Comparison of ENCODE assay signal across 20 mouse cellular contexts in genomic region chr11:102210185-102210584, GRCm38 (mm10). TPM values are rescaled to one million over a fixed set of nuclear protein-coding genes. Genes with fewer than 3 reads are reported as not detected.
A peak's percentile ranks its signal among the peaks of the same experiment; 100 is the strongest.
DNase-seq lines count a peak whose midpoint lies in the region; ATAC-seq and TF ChIP-seq lines count a peak whose summit lies in the region.
"Had no signal": no experiment of that assay in that cellular context is flagged by ENCODE, and none has a peak within 500 bp of the region (broad histone marks: within the 10 kb centered on the region; RNA-seq: fewer than 3 reads in every experiment).

No protein-coding gene starts in this region.

- no peak overlapping the region for H3K4me2 ChIP-seq in heart, embryonic 14.5 days (ENCODE audit: low read length)
- H3K4me2 ChIP-seq in myocyte (ENCODE audit: low read depth), result peak overlapping the region; percentile 83
- H3K4me2 ChIP-seq: forebrain, embryonic 15.5 days; heart, embryonic 15.5 days; hindbrain, embryonic 13.5 days; liver, embryonic 12.5 days; lung, embryonic 14.5 days; neural tube, embryonic 13.5 days had no signal

- H3K27ac ChIP-seq in heart, embryonic 14.5 days (replicated peaks in 1 of 2; ENCODE audit: control insufficient read depth in 1 of 2, insufficient read depth in 1 of 2, low read depth in 2 of 2, low read length in 2 of 2), result peak overlapping the region in 1 of 2 experiments; percentile 45; a peak in 2 of 4 replicates

- peak overlapping the region; percentile 32; the same call in 1 of the 2 replicates for H3K9ac ChIP-seq in heart, embryonic 14.5 days (ENCODE audit: low read length)
- H3K9ac ChIP-seq: forebrain, embryonic 15.5 days; heart, embryonic 15.5 days; liver, embryonic 12.5 days; lung, embryonic 14.5 days had no signal

- H3K4me1 ChIP-seq in heart, embryonic 14.5 days (ENCODE audit: control insufficient read depth in 2 of 2, insufficient read depth in 2 of 2, low read length in 2 of 2), result peaks cover 62 to 88% of the 10 kb centered on the region in 2 experiments

- TF ChIP-seq POLR2A in myocyte (IDR thresholded peaks at IDR 0.05; ENCODE audit: insufficient read length, low read depth), result no peak

- H3K27me3 ChIP-seq in heart, embryonic 14.5 days (ENCODE audit: control insufficient read depth, insufficient read depth, low read length), result no peaks in the 10 kb centered on the region
- H3K27me3 ChIP-seq in myocyte (ENCODE audit: control insufficient read depth, insufficient read depth, insufficient read length), result no peaks in the 10 kb centered on the region
- H3K27me3 ChIP-seq: forebrain, embryonic 15.5 days; heart, embryonic 15.5 days; hindbrain, embryonic 13.5 days; liver, embryonic 12.5 days; neural tube, embryonic 13.5 days had no signal

- no peak overlapping the region for H3ac ChIP-seq in myocyte (ENCODE audit: control insufficient read depth, insufficient read length)

- 53% methylated on average over 3 of the region's 3 CpGs for WGBS in heart, embryonic 14.5 days

- no peak overlapping the region for H3K4me3 ChIP-seq in heart, embryonic 14.5 days (ENCODE audit: control insufficient read depth in 1 of 2, insufficient read depth in 1 of 2, low read depth in 1 of 2, low read length in 2 of 2)
- no peak overlapping the region for H3K4me3 ChIP-seq in myocyte
- H3K4me3 ChIP-seq: erythroblast, embryonic 14.5 days; forebrain, embryonic 15.5 days; heart, embryonic 15.5 days; hindbrain, embryonic 13.5 days; liver, embryonic 12.5 days; neural tube, embryonic 13.5 days had no signal

- intact Hi-C loops in heart, postnatal 10 days (cut with DNase I), result no loop called here

- H3K9me3 ChIP-seq in heart, embryonic 14.5 days (ENCODE audit: control insufficient read depth, low read length), result no peaks in the 10 kb centered on the region
- H3K9me3 ChIP-seq: forebrain, embryonic 15.5 days; G1E; heart, embryonic 15.5 days; hindbrain, embryonic 13.5 days; liver, embryonic 12.5 days; neural tube, embryonic 13.5 days had no signal

- H3K36me3 ChIP-seq in heart, embryonic 14.5 days (ENCODE audit: control insufficient read depth, insufficient read depth, low read length), result peaks cover 22% of the 10 kb centered on the region
- H3K36me3 ChIP-seq in myocyte (ENCODE audit: control insufficient read depth, insufficient read depth), result peaks cover 9% of the 10 kb centered on the region

- no peak for ATAC-seq in heart, embryonic 14.5 days (ENCODE audit: insufficient number of reproducible peaks, insufficient read depth, low FRiP score, low read depth)
- ATAC-seq: forebrain, embryonic 15.5 days; inflammation-experienced regulatory T-cells, adult 6 months had no signal

- H3K79me2 ChIP-seq in myocyte (ENCODE audit: control insufficient read depth, insufficient read depth), result peaks cover 54% of the 10 kb centered on the region

- peak; percentile 31 for DNase-seq in cerebellum, adult 9-10 months
- DNase-seq in cerebellum, postnatal 4 days (ENCODE audit: low spot score in 2 of 2), result no peak
- DNase-seq in heart, postnatal 10 days, result no peak
- peak; percentile 58 for DNase-seq in lung, postnatal 36 days
- DNase-seq in lung, postnatal 14 days, result no peak
- DNase-seq in adrenal gland, postnatal 10 days, result no peak
- DNase-seq: adrenal gland, postnatal 25 days; kidney, postnatal 10 days; right cerebral cortex, adult 18-20 months had no signal

TF ChIP-seq in myocyte, 11 proteins besides CTCF, POLR2A, EP300 and RAD21:
- TF ChIP-seq TCF3 (IDR thresholded peaks at IDR 0.05; ENCODE audit: insufficient read length, low read depth) (no peak), MYOG (IDR thresholded peaks at IDR 0.05; ENCODE audit: control insufficient read depth in 1 of 3, insufficient read depth in 1 of 3, insufficient read length in 2 of 3, low read depth in 2 of 3) (no peak), CEBPB (IDR thresholded peaks at IDR 0.05; ENCODE audit: insufficient read depth, poor library complexity, severe bottlenecking) (no peak), SRF (IDR thresholded peaks at IDR 0.05; ENCODE audit: control insufficient read depth, insufficient read length, low read depth) (no peak), REST (IDR thresholded peaks at IDR 0.05; ENCODE audit: insufficient read depth, insufficient read length) (no peak), MYOD1 (IDR thresholded peaks at IDR 0.05; ENCODE audit: control insufficient read depth in 1 of 3, insufficient read length in 2 of 3, low read depth in 2 of 3) (no peak), USF1 (IDR thresholded peaks at IDR 0.05; ENCODE audit: low read depth) (no peak), MAX (IDR thresholded peaks at IDR 0.05; ENCODE audit: low read depth) (no peak), TCF12 (IDR thresholded peaks at IDR 0.05; ENCODE audit: insufficient read depth, poor library complexity, severe bottlenecking) (no peak), POLR2AphosphoS2 (IDR thresholded peaks at IDR 0.05; ENCODE audit: insufficient read length, low read depth) (no peak), E2F4 (IDR thresholded peaks at IDR 0.05; ENCODE audit: insufficient read depth) (no peak)

RNA-seq across cellular contexts. Expression of gene Hdac5, which starts 19.8 kb away (rescaled TPM):
- polyA plus RNA-seq in heart, embryonic 14.5 days (2014; fragmentation: Nextera tagmentation; extraction: Ambion mirVana), result 52.1 and 54.5 TPM in 2 replicates
- 100 to 1,000 TPM; 106 to 139 TPM for total RNA-seq in heart, postnatal 10 days (2021)
- polyA plus RNA-seq in myocyte (2012; fragmentation: generic; extraction: Trizol), result 77.3 TPM
- total RNA-seq in adrenal gland, postnatal 10 days (2021), result 100 to 1,000 TPM in 1 of 2 experiments, 10 to 100 TPM in 1; 84.4 to 113 TPM

RNA-seq across cellular contexts. Expression of gene G6pc3, which starts 20.8 kb away (rescaled TPM):
- polyA plus RNA-seq in heart, embryonic 14.5 days (2014; fragmentation: Nextera tagmentation; extraction: Ambion mirVana), result 24.8 and 27.8 TPM in 2 replicates
- 10 to 100 TPM; 37.9 to 38.1 TPM for total RNA-seq in heart, postnatal 10 days (2021)
- 58.1 TPM for polyA plus RNA-seq in myocyte (2012; fragmentation: generic; extraction: Trizol)
- total RNA-seq in adrenal gland, postnatal 10 days (2021), result 10 to 100 TPM; 72.3 to 74.7 TPM

RNA-seq across cellular contexts. Expression of gene Lsm12, which starts 25.1 kb away (rescaled TPM):
- 60.3 and 62.1 TPM in 2 replicates for polyA plus RNA-seq in heart, embryonic 14.5 days (2014; fragmentation: Nextera tagmentation; extraction: Ambion mirVana)
- total RNA-seq in heart, postnatal 10 days (2021), result 10 to 100 TPM; 58.5 to 61.4 TPM
- 33.1 TPM for polyA plus RNA-seq in myocyte (2012; fragmentation: generic; extraction: Trizol)
- total RNA-seq in adrenal gland, postnatal 10 days (2021), result 10 to 100 TPM; 77.5 to 80.8 TPM

RNA-seq across cellular contexts. Expression of gene BC030867, which starts 38.5 kb away (rescaled TPM):
- polyA plus RNA-seq in heart, embryonic 14.5 days (2014; fragmentation: Nextera tagmentation; extraction: Ambion mirVana), result 8.7 and 10.3 TPM in 2 replicates
- 1 to 10 TPM; 1.7 to 1.8 TPM for total RNA-seq in heart, postnatal 10 days (2021)
- 4.4 TPM for polyA plus RNA-seq in myocyte (2012; fragmentation: generic; extraction: Trizol)
- 1 to 10 TPM; 1.9 to 4.5 TPM for total RNA-seq in adrenal gland, postnatal 10 days (2021)

RNA-seq across cellular contexts. Expression of gene Tmem101, which starts 54.0 kb away (rescaled TPM):
- polyA plus RNA-seq in heart, embryonic 14.5 days (2014; fragmentation: Nextera tagmentation; extraction: Ambion mirVana), result 28.2 and 34.1 TPM in 2 replicates
- total RNA-seq in heart, postnatal 10 days (2021), result 10 to 100 TPM; 13.7 to 14.7 TPM
- 37.7 TPM for polyA plus RNA-seq in myocyte (2012; fragmentation: generic; extraction: Trizol)
- 10 to 100 TPM; 13.9 to 14.8 TPM for total RNA-seq in adrenal gland, postnatal 10 days (2021)

Comparison
In these comparisons a context has a peak if more than half of its experiments do, and no peak if none do; other contexts are left out.
1. DNase-seq: peak in cerebellum, adult 9-10 months (single experiment) and lung, postnatal 36 days (single experiment); none in cerebellum, postnatal 4 days (0 of 2), heart, postnatal 10 days (0 of 2), lung, postnatal 14 days (single experiment) and adrenal gland, postnatal 10 days (single experiment).